Mouse (Mus musculus): Measurements from ENCODE around the gene Cxcl16.

- TF ChIP-seq GATA1 (IDR thresholded peaks at IDR 0.05; ENCODE audit: borderline replicate concordance, low read length) = no peak
- no peak for TF ChIP-seq FLI1 (IDR thresholded peaks at IDR 0.05; ENCODE audit: low read length)
Observed at GRCm38 (mm10) chr11:70465824-70466223, 6.0 kb upstream of the Cxcl16 start.
